Mouse (Mus musculus) limb, embryonic 14.5 days (tissue): ENCODE measurements around the gene Flcn. TPM values are rescaled to one million over a fixed set of nuclear protein-coding genes. Genes with fewer than 3 reads are reported as not detected.

Experiments used
- ATAC-seq: fragments of 200-750 bp; cut with Nextera tagmentation; 2 replicates; pipeline ENCODE4 v1.8.0; 2017; ENCODE audit warnings: low read depth, moderate number of reproducible peaks, moderate TSS enrichment; ENCODE audit not compliant: low FRiP score
- DNase-seq: peaks from one replicate; pipeline ENCODE4 v3.0.0-alpha.2; 2015; ENCODE audit warnings: low spot score
- H3K27ac ChIP-seq: fragments of 300-500 bp; sonication (generic); replicated peaks from 2 replicates; pipeline ENCODE4 v1.5.1; 2014; ENCODE audit warnings: low read depth, mild to moderate bottlenecking, low read length, moderate library complexity, mixed read lengths
- H3K27me3 ChIP-seq: fragments of 300-500 bp; sonication (generic); 2 replicates; pipeline ENCODE4 v1.6.1; 2014; ENCODE audit warnings: low read length, mixed read lengths; ENCODE audit not compliant: control insufficient read depth, insufficient read depth
- H3K36me3 ChIP-seq: fragments of 300-500 bp; sonication (generic); 2 replicates; pipeline ENCODE4 v1.6.1; 2014; ENCODE audit warnings: mild to moderate bottlenecking, low read length, moderate library complexity, mixed read lengths; ENCODE audit not compliant: control insufficient read depth, insufficient read depth
- H3K4me1 ChIP-seq: fragments of 300-500 bp; sonication (generic); 2 replicates; pipeline ENCODE4 v1.6.1; 2014; ENCODE audit warnings: antibody characterized with exemption, low read length, mixed read lengths; ENCODE audit not compliant: control insufficient read depth, insufficient read depth
- H3K4me2 ChIP-seq: fragments of 300-500 bp; sonication (generic); replicated peaks from 2 replicates; pipeline ENCODE4 v1.6.1; 2014; ENCODE audit warnings: low read depth, mild to moderate bottlenecking, low read length, moderate library complexity; ENCODE audit not compliant: severe bottlenecking
- H3K4me3 ChIP-seq: fragments of 300-500 bp; sonication (generic); replicated peaks from 2 replicates; pipeline ENCODE4 v1.5.1; 2014; ENCODE audit warnings: low read length
- H3K9ac ChIP-seq: fragments of 300-500 bp; sonication (generic); 2 replicates; pipeline ENCODE4 v1.6.1; 2014; ENCODE audit warnings: mild to moderate bottlenecking, low read depth, low read length, moderate library complexity; ENCODE audit not compliant: severe bottlenecking
- H3K9me3 ChIP-seq: fragments of 300-500 bp; sonication (generic); 2 replicates; pipeline ENCODE4 v1.6.1; 2016; ENCODE audit warnings: low read length; ENCODE audit not compliant: control insufficient read depth
- POLR2A ChIP-seq: fragments of 200-500 bp; IDR thresholded peaks from 2 replicates; pipeline ENCODE4 v1.8.0; 2012; ENCODE audit warnings: inconsistent platforms, mild to moderate bottlenecking, moderate library complexity, borderline replicate concordance; ENCODE audit not compliant: insufficient read depth, insufficient read length; ENCODE audit errors: extremely low read depth
- WGBS: fragments of 180-500 bp; shearing (Covaris S2); extraction: QIAGEN DNeasy Blood & Tissue Kit; methylation state at CpG from one replicate; pipeline ENCODE4 v1.1.7; 2014; 5-methylcytosine and 5-hydroxymethylcytosine counted together
- polyA plus RNA-seq, 2 experiments: library from polyadenylated mRNA; depleted of rRNA in 1 of 2; stranded (reverse) in 1 of 2; unstranded in 1 of 2; fragments of >200 nt; fragmentation: Nextera tagmentation in 1 of 2; extraction: Ambion mirVana in 1 of 2; gene quantifications; 2 replicates each; pipeline versions ENCODE4 v1.2.1 to v1.2.3; 2012 to 2014

Flcn gene
- polyA plus RNA-seq, 2 experiments = 27.6 to 51.1 TPM

DNA sequence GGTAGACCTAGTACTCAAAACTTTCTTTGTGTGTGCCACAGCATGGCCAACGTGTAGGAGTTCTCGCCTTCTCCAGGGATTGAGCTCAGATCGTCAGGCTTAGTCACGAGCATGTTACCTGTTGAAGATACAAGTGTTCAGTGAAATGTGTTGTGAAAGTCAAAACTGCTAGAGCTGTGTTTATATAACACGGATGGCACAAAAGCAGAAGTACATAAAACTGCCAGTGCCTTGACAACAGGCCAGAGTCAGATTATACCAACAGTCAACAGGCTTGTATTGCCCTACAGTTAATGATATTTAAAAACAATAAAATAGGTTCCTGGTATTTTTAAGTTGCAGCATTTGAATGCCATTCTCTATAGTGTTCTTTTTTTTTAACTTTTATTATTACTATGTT is 64.0 kb downstream of the Flcn start:
- TF ChIP-seq POLR2A = no peak
- H3K9ac ChIP-seq = no peak overlapping the region
- no peaks in the 10 kb centered on the region for H3K9me3 ChIP-seq
- no peaks in the 10 kb centered on the region for H3K27me3 ChIP-seq
- WGBS = 94% methylated on average over 5 of the region's 5 CpGs
- DNase-seq (no peak), ATAC-seq (no peak)
- no peak overlapping the region for H3K27ac ChIP-seq
- H3K4me1 ChIP-seq = no peaks in the 10 kb centered on the region
- H3K4me2 ChIP-seq = no peak overlapping the region
- H3K36me3 ChIP-seq = peaks cover 81% of the 10 kb centered on the region
- H3K4me3 ChIP-seq = no peak overlapping the region

DNA sequence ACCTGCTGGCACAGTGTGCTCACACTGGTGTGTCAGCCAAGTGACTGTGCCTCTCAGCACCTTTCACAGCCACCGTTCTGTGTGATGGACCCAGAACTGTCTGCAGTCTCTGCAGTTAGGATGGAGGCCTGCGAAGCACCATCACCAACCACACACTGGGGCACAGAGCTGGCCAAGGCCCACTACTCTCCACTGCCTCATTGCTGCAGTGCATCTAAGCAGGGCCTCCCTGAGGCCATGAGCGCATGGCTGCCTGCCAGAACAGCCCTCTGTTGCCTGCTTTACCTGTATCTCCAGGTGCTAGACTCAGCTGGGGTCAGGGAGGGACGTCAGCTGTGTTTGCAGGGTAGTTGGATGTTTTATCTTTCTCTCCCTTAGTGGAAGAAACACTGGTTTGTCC is 65.4 kb downstream of the Flcn start:
- H3K4me2 ChIP-seq = no peak overlapping the region
- no peak for ATAC-seq
- H3K27ac ChIP-seq = no peak overlapping the region
- H3K9ac ChIP-seq = no peak overlapping the region
- TF ChIP-seq POLR2A = no peak
- H3K27me3 ChIP-seq = no peaks in the 10 kb centered on the region
- H3K4me3 ChIP-seq = no peak overlapping the region
- DNase-seq = peak; percentile 9
- WGBS = 85% methylated on average over 4 of the region's 4 CpGs
- no peaks in the 10 kb centered on the region for H3K9me3 ChIP-seq
- peaks cover 81% of the 10 kb centered on the region for H3K36me3 ChIP-seq
- H3K4me1 ChIP-seq = no peaks in the 10 kb centered on the region

DNA sequence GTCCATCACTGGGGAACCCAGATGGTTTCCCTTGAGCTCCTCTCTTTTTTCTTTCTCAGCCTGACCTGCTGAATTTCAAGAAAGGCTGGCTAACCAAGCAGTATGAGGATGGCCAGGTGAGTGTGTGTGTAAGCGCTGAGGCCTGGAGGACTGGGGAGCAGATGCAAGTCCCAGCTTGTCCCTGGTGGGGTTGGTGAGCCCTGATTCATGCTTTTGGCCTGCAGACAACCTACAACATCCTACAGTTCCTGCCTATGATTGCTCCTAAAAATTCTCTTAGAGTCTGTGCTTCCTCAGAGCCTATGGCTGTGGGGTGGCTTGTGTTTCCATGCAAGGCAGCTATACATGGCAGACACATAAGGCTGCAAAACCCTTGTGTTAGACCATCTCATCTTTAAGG is 66.1 kb downstream of the Flcn start:
- whole genome bisulfite sequencing = 82% methylated on average over 1 of the region's 1 CpGs
- Histone ChIP-seq H3K4me1 (no peaks in the 10 kb centered on the region), H3K9ac (no peak overlapping the region), H3K27ac (no peak overlapping the region), H3K9me3 (no peaks in the 10 kb centered on the region), H3K4me3 (no peak overlapping the region), H3K36me3 (peaks cover 81% of the 10 kb centered on the region), H3K4me2 (no peak overlapping the region), H3K27me3 (no peaks in the 10 kb centered on the region)
- ATAC-seq (no peak), DNase-seq (no peak)
- TF ChIP-seq POLR2A = no peak

DNA sequence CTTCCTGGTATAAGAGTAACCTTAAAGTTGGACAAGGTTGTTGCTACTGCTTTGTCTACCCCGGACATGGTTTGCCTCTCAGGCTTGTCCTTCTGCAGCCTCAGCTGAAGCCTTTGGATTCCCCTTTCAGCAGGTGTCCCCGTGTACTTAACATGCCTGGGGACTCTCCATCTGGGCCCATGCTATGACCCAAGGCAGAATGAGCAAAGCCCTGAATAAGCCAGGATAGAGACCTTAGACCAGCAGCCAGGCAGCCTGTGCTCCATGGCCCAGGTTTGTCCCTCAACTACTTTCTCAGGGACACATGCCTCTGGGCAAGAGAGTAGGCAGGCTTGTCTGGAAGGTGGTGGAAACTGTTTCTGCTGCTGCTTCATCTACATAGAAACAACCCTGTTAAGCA is 66.5 kb downstream of the Flcn start:
- peaks cover 82% of the 10 kb centered on the region for H3K36me3 ChIP-seq
- H3K27ac ChIP-seq = no peak overlapping the region
- H3K9ac ChIP-seq = no peak overlapping the region
- H3K4me1 ChIP-seq = no peaks in the 10 kb centered on the region
- ATAC-seq = no peak
- DNase-seq = no peak
- H3K4me3 ChIP-seq = no peak overlapping the region
- no peak overlapping the region for H3K4me2 ChIP-seq
- no peak for TF ChIP-seq POLR2A
- H3K27me3 ChIP-seq = no peaks in the 10 kb centered on the region
- WGBS = 88% methylated on average over 2 of the region's 2 CpGs
- no peaks in the 10 kb centered on the region for H3K9me3 ChIP-seq

DNA sequence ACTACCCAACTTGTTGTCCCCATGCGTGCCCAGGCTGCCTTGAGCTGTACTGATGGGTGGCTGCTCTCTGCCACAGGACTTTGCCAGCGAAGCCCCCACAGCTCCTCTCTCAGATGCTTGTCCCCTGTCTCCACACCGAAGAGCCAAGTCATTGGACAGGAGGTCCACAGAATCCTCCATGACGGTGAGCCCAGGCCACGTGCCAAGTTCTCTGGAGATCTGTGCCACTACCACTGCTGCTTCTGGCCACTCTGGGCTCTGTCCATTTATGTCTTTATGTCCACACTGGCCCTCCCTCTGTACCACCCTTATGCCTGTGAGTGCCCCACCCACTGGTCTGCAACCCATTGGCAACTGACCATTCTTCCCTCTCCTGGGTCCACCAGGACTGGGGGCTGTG is 67.9 kb downstream of the Flcn start:
- H3K9ac ChIP-seq = no peak overlapping the region
- H3K4me1 ChIP-seq = no peaks in the 10 kb centered on the region
- H3K9me3 ChIP-seq = no peaks in the 10 kb centered on the region
- no peak overlapping the region for H3K27ac ChIP-seq
- ATAC-seq (no peak), DNase-seq (no peak)
- no peaks in the 10 kb centered on the region for H3K27me3 ChIP-seq
- WGBS = 98% methylated on average over 5 of the region's 5 CpGs
- H3K4me2 ChIP-seq = no peak overlapping the region
- peaks cover 86% of the 10 kb centered on the region for H3K36me3 ChIP-seq
- TF ChIP-seq POLR2A = no peak
- no peak overlapping the region for H3K4me3 ChIP-seq

Other genes starting within 250 kb of the Flcn start
- not detected in 2 replicates for gene Olfr222, start 233.8 kb downstream of the Flcn start, polyA plus RNA-seq (2012; rRNA removed)
- not detected in 2 replicates for gene Olfr222, start 233.8 kb downstream of the Flcn start, polyA plus RNA-seq (2014; fragmentation: Nextera tagmentation; extraction: Ambion mirVana)
- gene Olfr223, start 216.7 kb downstream of the Flcn start, polyA plus RNA-seq (2012; rRNA removed) = not detected in 2 replicates
- gene Olfr223, start 216.7 kb downstream of the Flcn start, polyA plus RNA-seq (2014; fragmentation: Nextera tagmentation; extraction: Ambion mirVana) = not detected in 2 replicates
- 122 and 128 TPM in 2 replicates for gene Mprip, start 148.7 kb downstream of the Flcn start, polyA plus RNA-seq (2012; rRNA removed)
- gene Mprip, start 148.7 kb downstream of the Flcn start, polyA plus RNA-seq (2014; fragmentation: Nextera tagmentation; extraction: Ambion mirVana) = 87.1 and 99.6 TPM in 2 replicates
- gene Pld6, start 22.4 kb downstream of the Flcn start, polyA plus RNA-seq (2012; rRNA removed) = 5.1 and 5.9 TPM in 2 replicates
- 0.58 and 1.4 TPM in 2 replicates for gene Pld6, start 22.4 kb downstream of the Flcn start, polyA plus RNA-seq (2014; fragmentation: Nextera tagmentation; extraction: Ambion mirVana)
- gene Nt5m, start 29.4 kb upstream of the Flcn start, polyA plus RNA-seq (2012; rRNA removed) = 39.7 and 47.3 TPM in 2 replicates
- gene Nt5m, start 29.4 kb upstream of the Flcn start, polyA plus RNA-seq (2014; fragmentation: Nextera tagmentation; extraction: Ambion mirVana) = 41.9 and 43.1 TPM in 2 replicates
- gene Cops3, start 29.8 kb upstream of the Flcn start, polyA plus RNA-seq (2012; rRNA removed) = 70.6 and 84.2 TPM in 2 replicates
- 192 and 198 TPM in 2 replicates for gene Cops3, start 29.8 kb upstream of the Flcn start, polyA plus RNA-seq (2014; fragmentation: Nextera tagmentation; extraction: Ambion mirVana)
- 21.7 and 26.1 TPM in 2 replicates for gene Med9, start 138.2 kb upstream of the Flcn start, polyA plus RNA-seq (2012; rRNA removed)
- gene Med9, start 138.2 kb upstream of the Flcn start, polyA plus RNA-seq (2014; fragmentation: Nextera tagmentation; extraction: Ambion mirVana) = 34.6 TPM in 2 replicates
- 1.4 TPM in 2 replicates for gene Rasd1, start 154.9 kb upstream of the Flcn start, polyA plus RNA-seq (2012; rRNA removed)
- 1.6 and 2.1 TPM in 2 replicates for gene Rasd1, start 154.9 kb upstream of the Flcn start, polyA plus RNA-seq (2014; fragmentation: Nextera tagmentation; extraction: Ambion mirVana)
- gene Pemt, start 236.5 kb upstream of the Flcn start, polyA plus RNA-seq (2012; rRNA removed) = 5.4 and 9.2 TPM in 2 replicates
- gene Pemt, start 236.5 kb upstream of the Flcn start, polyA plus RNA-seq (2014; fragmentation: Nextera tagmentation; extraction: Ambion mirVana) = 4.7 and 7.2 TPM in 2 replicates